ENCODE assay signal across 8 mouse cellular contexts in the genomic region with DNA sequence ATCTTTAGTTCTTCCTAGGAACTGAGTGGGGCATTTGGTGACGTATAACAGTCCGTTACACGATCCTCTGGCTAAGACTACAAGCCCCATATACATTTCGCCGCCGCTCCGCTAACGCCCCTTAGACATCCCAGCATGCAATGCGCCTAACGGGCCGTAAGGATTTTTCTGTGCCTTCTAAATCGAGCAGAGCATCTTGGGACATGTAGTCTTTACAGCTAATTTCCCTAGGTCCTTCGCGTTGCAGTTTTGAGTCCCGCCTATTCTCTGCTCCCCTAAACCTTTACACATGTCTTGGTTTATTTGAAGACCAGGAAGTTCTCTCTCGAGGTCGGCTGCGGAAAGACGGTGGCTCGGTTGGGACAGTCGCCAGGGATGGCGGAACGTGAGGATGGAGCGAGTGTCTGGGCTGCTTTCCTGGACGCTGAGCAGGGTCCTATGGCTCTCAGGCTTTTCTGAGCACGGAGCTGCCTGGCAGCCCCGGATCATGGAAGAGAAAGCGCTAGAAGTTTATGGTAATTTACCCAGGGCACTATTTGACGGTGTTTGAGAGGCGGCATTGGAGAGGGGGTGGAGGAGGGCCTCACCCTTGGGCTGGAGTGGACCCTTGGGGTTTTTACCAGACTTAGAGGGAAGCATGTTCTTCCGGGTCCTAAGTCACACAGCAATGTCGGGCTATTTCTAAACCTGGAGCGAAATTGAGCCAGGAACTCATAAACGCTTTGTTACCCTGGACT. TPM values are rescaled to one million over a fixed set of nuclear protein-coding genes. Genes with fewer than 3 reads are reported as not detected.
DNase-seq lines count a peak whose midpoint lies in the region; ATAC-seq lines count a peak whose summit lies in the region.

A gene (minus strand): TSS at position 132 of the 737 bp plus-strand sequence.
A gene (plus strand): TSS at position 156 of the 737 bp plus-strand sequence.

- peak; percentile 86 for ATAC-seq in inflammation-experienced regulatory T-cells, adult 6 months
- ATAC-seq in megakaryocyte-erythroid progenitor cell, adult 5-6 weeks (replicated peaks; ENCODE audit: low FRiP score, low TSS enrichment, poor library complexity, severe bottlenecking) = peak; percentile 74

- intact Hi-C loops in gastrocnemius, postnatal 14 days (cut with DNase I; ENCODE audit: low total_unique reads) = no loop called here
- intact Hi-C loops in left cerebral cortex, postnatal 10 days (cut with DNase I) = no loop called here

- DNase-seq in adrenal gland, adult (ENCODE audit: inconsistent age in 2 of 2, low spot score in 1 of 2) = peak; percentile 95 to 98
- DNase-seq in embryo, embryonic 10.5 days (ENCODE audit: low spot score) = peak; percentile 99
- DNase-seq in gastrocnemius, postnatal 14 days = peak; percentile 91
- DNase-seq in left cerebral cortex, postnatal 10 days (ENCODE audit: extremely low spot score in 1 of 2, low spot score in 2 of 2) = peak; percentile 94 to 95
- DNase-seq in right cerebral cortex, postnatal 25 days = peak; percentile 92
- peak; percentile 87 to 92 for DNase-seq in urinary bladder, postnatal 4 days (ENCODE audit: low spot score in 2 of 2)

RNA-seq across cellular contexts. Expression of the first gene that starts in this region (rescaled TPM):
- total RNA-seq in gastrocnemius, postnatal 14 days (2021) = 10 to 100 TPM; 23.8 to 24.0 TPM
- 10 to 100 TPM; 85.3 to 96.7 (median 96.4) TPM for polyA plus RNA-seq in inflammation-experienced regulatory T-cells, adult 6 months (2017; shearing (Covaris generic))
- total RNA-seq in left cerebral cortex, postnatal 10 days (2021) = 10 to 100 TPM; 43.6 to 44.9 TPM
- 99.7 and 107 TPM in 2 replicates for total RNA-seq in megakaryocyte-erythroid progenitor cell, adult 5-6 weeks (2014; fragmentation: Nextera tagmentation)
- 114 and 128 TPM in 2 replicates for total RNA-seq in megakaryocyte-erythroid progenitor cell, adult 5-6 weeks (2017)

RNA-seq across cellular contexts. Expression of the second gene that starts in this region (rescaled TPM):
- 10 to 100 TPM; 35.7 to 38.3 TPM for total RNA-seq in gastrocnemius, postnatal 14 days (2021)
- polyA plus RNA-seq in inflammation-experienced regulatory T-cells, adult 6 months (2017; shearing (Covaris generic)) = 100 to 1,000 TPM; 150 to 233 (median 160) TPM
- 10 to 100 TPM; 25.9 to 26.0 TPM for total RNA-seq in left cerebral cortex, postnatal 10 days (2021)
- 167 and 182 TPM in 2 replicates for total RNA-seq in megakaryocyte-erythroid progenitor cell, adult 5-6 weeks (2014; fragmentation: Nextera tagmentation)
- total RNA-seq in megakaryocyte-erythroid progenitor cell, adult 5-6 weeks (2017) = 165 and 169 TPM in 2 replicates

Comparison
In these comparisons a context has a peak if more than half of its experiments do, and no peak if none do; other contexts are left out.
1. Peak in every context shown above with its lines: DNase-seq and ATAC-seq.
2. RNA of the second gene that starts in this region (total RNA-seq): 165 to 182 TPM in megakaryocyte-erythroid progenitor cell, adult 5-6 weeks; 35.7 to 38.3 TPM in gastrocnemius, postnatal 14 days and 25.9 to 26.0 TPM in left cerebral cortex, postnatal 10 days; every median in the first group is over 4 times any median in the second.